Mouse (Mus musculus): ENCODE measurements at regions not wholly inside any gene's neighbourhood (a gene's known extent, or its start where the extent isn't known, plus 50 kb on each side); places are given as distances from the start of the nearest gene placed in this dataset.

DNA sequence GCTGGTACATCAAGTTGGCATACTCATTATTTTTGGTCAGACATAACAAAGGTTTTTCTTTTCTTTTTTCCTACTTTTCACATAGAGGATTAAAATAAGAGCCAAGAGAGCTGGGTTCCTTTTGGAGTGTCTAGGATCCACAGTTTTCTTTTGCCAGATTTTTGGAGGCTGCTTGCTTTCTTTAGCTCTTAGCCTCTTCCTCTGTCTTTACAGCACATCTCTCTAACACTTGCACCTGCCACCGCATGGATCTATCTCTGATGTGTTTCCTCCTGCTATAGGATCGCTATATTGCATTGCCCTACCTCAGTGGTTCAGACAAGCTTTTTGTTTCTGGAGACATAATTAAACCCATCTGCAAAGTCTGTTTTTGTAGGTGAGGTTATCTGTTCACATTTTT is 339.9 kb downstream of the Rpl10l start:
- DNase-seq = no peak

- no peak for DNase-seq
These were observed 342.0 kb downstream of the Rpl10l start for GRCm38 (mm10) chr12:65942166-65942565.

GRCm38 (mm10) chr12:65931848-65932247 is 352.4 kb downstream of the Rpl10l start:
- peak; percentile 49 for DNase-seq

DNA sequence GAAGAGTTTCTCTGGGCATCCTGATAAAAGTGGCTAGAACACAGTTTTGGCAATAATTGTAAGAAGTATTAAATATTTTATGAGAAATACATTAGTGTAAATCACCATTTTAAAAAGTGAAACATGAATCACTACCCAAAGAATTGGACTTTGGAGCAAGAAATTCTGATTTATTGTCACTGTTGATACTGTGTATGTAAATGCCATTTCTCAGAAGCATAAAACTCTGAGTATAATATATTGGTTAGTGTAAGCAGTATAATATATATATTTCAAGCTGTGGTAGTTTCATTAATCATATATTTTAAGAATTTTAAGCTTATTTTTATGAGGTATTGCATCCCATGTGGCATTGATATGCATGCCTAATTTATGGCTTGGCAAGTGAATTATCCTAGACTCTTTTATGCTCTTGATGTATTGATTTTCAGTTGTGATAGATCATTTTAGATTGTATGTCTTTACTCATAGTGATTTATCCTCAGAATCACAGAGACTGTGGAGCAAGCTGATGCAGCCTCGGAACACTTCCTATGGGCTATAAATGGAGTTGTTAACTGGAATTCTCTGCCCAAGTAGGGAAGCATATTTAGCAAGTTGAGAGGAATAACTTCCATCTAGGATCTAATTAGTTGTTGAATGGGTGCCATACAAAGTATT is 354.4 kb downstream of the Rpl10l start:
- no peak for DNase-seq

Measured in embryo, embryonic 11 days (tissue).